Mouse (Mus musculus) adrenal gland, adult 2 months (tissue): ENCODE measurements around the gene Nbl1. TPM values are rescaled to one million over a fixed set of nuclear protein-coding genes. Genes with fewer than 3 reads are reported as not detected.

Experiments
- polyA plus RNA-seq: library from polyadenylated mRNA; depleted of rRNA; stranded (reverse); fragments of >200 nt; gene quantifications from 2 replicates; pipeline ENCODE4 v1.2.3, GENCODE M21; 2012; rRNA removed
- total RNA-seq, 2 experiments: library from RNA; stranded (reverse); gene quantifications; 2 replicates each; pipeline ENCODE4 v1.2.3; 2021

Gene Nbl1
- total and polyA plus RNA-seq, 3 experiments = 44.0 to 135 (median 64.4) TPM

Other genes starting within 250 kb of the Nbl1 start
- gene Pla2g5, start 229.5 kb downstream of the Nbl1 start, total RNA-seq = 10 to 100 TPM; 13.1 TPM
- gene Pla2g5, start 229.5 kb downstream of the Nbl1 start, polyA plus RNA-seq = 88.3 and 101 TPM in 2 replicates
- not detected for gene Gm13030, start 219.0 kb downstream of the Nbl1 start, total RNA-seq
- not detected in 2 replicates for gene Gm13030, start 219.0 kb downstream of the Nbl1 start, polyA plus RNA-seq
- 1 to 10 TPM; 1.4 to 4.6 TPM for gene Pla2g2e, start 215.1 kb downstream of the Nbl1 start, total RNA-seq
- gene Pla2g2e, start 215.1 kb downstream of the Nbl1 start, polyA plus RNA-seq = 0.73 and 1.4 TPM in 2 replicates
- gene Otud3, start 179.0 kb downstream of the Nbl1 start, total RNA-seq = 10 to 100 TPM in 1 of 2 experiments, 1 to 10 TPM in 1; 9.8 to 11.3 TPM
- 5.6 TPM in 2 replicates for gene Otud3, start 179.0 kb downstream of the Nbl1 start, polyA plus RNA-seq
- gene Rnf186, start 125.9 kb downstream of the Nbl1 start, total RNA-seq = not detected
- gene Rnf186, start 125.9 kb downstream of the Nbl1 start, polyA plus RNA-seq = 0.10 TPM in 1 of 2 replicates, not detected in the other
- 10 to 100 TPM; 13.2 to 17.0 TPM for gene Tmco4, start 120.1 kb downstream of the Nbl1 start, total RNA-seq
- gene Tmco4, start 120.1 kb downstream of the Nbl1 start, polyA plus RNA-seq = 14.4 and 15.4 TPM in 2 replicates
- under 1 TPM; 0.14 to 0.41 TPM for gene Htr6, start 17.4 kb downstream of the Nbl1 start, total RNA-seq
- gene Htr6, start 17.4 kb downstream of the Nbl1 start, polyA plus RNA-seq = 1.1 and 1.3 TPM in 2 replicates
- 100 to 1,000 TPM; 333 to 412 TPM for gene Minos1, start 38.1 kb upstream of the Nbl1 start, total RNA-seq
- gene Minos1, start 38.1 kb upstream of the Nbl1 start, polyA plus RNA-seq = 26.7 and 38.9 TPM in 2 replicates
- 100 to 1,000 TPM; 312 to 392 TPM for gene Capzb, start 99.9 kb upstream of the Nbl1 start, total RNA-seq
- gene Capzb, start 99.9 kb upstream of the Nbl1 start, polyA plus RNA-seq = 140 and 199 TPM in 2 replicates
- 1 to 10 TPM; 9.2 to 9.5 TPM for gene Pqlc2, start 217.7 kb upstream of the Nbl1 start, total RNA-seq
- 28.2 and 30.1 TPM in 2 replicates for gene Pqlc2, start 217.7 kb upstream of the Nbl1 start, polyA plus RNA-seq
- 10 to 100 TPM; 59.7 to 61.3 TPM for gene Akr7a5, start 217.8 kb upstream of the Nbl1 start, total RNA-seq
- 131 and 157 TPM in 2 replicates for gene Akr7a5, start 217.8 kb upstream of the Nbl1 start, polyA plus RNA-seq